Mouse (Mus musculus): ENCODE data around the gene Tlr3. TPM values are rescaled to one million over a fixed set of nuclear protein-coding genes. Genes with fewer than 3 reads are reported as not detected.

Gene Tlr3
- total RNA-seq (2021), result 10 to 100 TPM in 1 of 2 experiments, 1 to 10 TPM in 1; 9.2 to 10.5 TPM
- long read RNA-seq, experiment 1, full-length matches to known transcripts, result 1 of 13 reads
- long read RNA-seq, experiment 1, partial matches to known transcripts, result 3 of 13 reads
- long read RNA-seq, experiment 1, other reads (novel, unspliced or antisense), result 9 of 13 reads
- long read RNA-seq, experiment 2, full-length matches to known transcripts, result 3 of 10 reads
- long read RNA-seq, experiment 2, partial matches to known transcripts, result 3 of 10 reads
- long read RNA-seq, experiment 2, other reads (novel, unspliced or antisense), result 4 of 10 reads

DNA sequence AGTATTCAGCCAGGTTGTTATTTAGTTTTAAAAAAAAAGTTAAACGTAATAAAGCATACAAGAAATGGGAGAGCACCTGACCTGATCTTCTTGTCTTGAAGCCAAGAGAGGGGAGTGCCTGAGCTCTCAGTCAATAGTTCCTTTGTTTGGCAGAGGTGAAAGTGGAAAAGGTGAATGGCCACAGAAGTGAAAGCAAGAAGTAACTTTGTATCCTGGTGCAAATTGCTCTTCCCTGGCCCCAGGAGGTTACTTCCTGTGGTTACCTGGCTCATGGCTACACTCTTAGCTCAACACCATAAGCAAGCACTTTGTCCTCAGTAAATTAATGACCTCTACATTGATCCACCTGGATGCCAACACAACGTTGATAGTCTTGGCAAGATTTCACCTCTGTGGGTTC, at the start of gene Tlr3:
Gene Tlr3, minus strand, starts transcription at position 199 of the 400 bp plus-strand sequence.
- no peak for DNase-seq (ENCODE audit: low spot score in 2 of 2)

DNA sequence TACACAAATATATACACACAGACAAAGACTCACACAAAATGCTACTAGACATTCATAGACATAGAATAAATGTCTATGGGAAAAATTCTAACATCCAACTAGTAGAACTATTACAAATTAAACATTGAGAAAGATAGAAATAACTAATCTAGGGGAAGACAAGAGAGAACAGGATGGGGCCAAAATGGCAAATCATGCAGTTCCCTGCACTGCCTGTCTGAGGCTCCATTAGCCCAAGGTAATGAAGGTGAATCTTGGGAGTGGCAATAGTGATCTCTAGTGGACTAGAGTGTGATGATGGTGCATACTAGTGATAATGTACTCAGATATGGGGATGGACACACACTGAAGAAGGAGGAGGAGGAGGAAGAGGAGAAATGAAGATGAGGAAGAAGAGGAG, 47.0 kb upstream of the Tlr3 start:
- no peak for DNase-seq (ENCODE audit: low spot score in 2 of 2)

DNA sequence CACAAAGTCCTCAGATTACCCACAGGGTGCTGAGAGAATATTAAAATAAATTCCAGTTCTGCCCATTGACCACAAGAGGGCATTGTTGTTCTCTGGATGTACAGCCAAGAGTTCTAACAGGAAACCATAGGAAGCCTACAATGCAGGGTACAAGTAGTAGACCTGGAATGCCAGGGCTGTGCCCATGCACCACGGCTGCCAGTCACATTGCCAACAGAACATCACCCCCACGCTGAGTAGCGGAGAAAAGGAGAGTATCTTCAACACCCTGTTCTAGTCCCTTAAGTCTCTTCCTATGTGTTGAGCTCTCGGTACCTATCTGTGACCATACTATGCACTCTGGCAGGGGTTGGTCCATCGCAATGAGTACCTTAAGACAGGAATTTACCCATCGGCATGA, 43.5 kb upstream of the Tlr3 start:
- DNase-seq (ENCODE audit: low spot score in 2 of 2), result peak; percentile 28 to 63

DNA sequence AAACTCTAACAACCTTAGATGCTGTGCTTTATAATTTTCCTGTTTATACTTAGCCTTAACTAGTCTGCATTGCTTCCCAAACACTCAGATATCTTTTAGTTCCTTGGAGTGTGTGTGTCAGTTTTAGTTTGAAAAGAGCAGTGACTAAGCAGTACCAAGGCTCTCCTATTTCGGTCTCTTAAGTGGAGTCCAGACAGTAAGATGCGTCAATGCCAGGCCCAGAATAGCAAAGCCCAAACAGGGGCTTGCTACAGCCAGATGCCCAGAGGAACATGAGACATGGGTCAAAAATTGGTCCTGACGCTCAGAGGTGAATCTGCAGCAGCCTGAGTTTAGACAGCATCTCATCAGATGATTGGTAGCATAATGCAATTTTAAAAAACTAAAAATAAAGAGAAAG, 41.2 kb upstream of the Tlr3 start:
- peak in 1 of 2 experiments; percentile 11 for DNase-seq (ENCODE audit: low spot score in 2 of 2)

DNA sequence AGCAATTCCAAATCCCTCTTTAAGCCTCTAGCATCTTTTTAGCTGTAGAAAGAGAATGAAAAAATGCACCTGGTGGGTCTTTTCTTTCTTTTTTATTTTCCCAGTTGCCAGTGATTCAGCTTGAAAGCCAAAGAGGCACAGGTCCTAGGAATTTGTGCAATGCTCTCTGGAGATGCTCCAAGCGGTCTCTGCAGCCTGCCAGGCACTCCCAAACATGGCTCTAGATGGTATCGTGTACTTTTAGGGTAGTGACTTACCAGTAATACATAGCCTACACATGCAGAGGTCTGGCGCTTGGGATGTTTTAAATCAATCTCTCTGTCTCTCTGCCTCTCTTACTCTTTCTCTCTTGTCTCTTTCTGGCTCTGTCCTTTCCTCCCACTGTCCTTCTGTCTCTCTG, 38.0 kb upstream of the Tlr3 start:
- no peak for DNase-seq (ENCODE audit: low spot score in 2 of 2)

DNA sequence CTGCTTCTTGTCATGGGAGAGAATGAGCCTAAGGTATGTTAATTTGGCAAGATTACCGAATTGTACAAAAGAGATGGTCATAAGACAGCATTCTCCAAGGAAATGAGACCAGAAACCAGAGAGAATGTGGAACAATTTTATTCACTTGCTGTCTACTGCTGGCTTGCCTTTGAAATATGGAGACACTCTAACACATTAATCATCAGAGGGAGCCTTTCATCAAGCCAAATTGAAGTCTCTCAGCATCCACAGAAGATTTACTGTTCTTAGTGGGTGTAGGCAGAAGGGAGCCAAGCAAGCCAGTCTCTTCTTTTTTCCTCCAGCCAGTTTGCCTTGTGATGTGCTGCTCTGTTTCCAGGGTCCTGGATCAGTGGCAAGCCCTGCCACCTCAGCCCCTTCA, 37.4 kb upstream of the Tlr3 start:
- no peak for DNase-seq (ENCODE audit: low spot score in 2 of 2)

DNA sequence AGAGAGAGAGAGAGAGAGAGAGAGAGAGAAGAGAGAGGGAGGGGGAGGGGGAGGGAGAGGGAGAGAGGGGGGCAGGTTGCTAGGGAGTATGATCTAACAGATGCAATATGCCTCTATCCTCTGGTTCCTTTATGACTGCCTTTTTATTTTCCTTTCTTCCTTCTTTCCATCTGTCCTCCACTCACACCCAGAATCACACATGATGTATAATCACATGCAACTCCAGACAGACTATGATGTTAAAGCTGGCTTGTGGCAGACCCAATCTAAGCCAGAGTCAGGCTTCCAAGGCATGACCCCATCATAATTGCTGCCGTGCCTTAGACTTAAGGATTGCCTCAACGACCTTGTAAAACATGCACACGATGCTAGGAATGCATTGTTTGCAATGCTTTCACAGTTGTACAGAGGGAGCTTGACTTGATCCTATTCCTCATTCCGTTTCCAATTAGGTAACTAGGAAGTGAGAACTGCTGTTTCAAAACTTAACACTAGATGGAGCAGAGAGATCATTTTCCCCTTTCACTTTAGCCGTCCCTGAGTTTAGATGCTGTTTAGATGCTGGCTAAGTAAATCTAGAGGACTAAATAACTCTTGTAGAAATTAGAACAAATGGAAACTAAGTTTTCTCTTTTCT, 28.1 kb upstream of the Tlr3 start:
- DNase-seq (ENCODE audit: low spot score in 2 of 2), result no peak

DNA sequence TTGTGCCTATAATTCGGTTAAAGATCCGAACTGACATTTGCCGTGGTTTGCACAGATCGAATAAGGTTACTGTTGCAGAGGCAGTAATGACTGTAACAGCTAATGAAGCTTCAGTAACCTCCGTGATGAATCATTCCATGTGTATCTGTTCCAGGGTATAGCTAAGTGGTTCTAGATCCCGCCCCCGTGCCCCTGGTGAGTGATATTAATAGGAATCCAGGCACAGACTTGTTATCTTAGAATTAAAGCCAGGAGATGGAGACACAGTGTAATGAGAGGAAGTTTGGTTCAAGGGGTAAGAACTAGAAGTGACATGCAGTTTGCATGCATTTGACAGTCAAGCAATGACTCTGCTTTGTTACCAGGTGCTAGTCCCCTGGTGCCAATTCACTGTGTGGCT, 9.3 kb upstream of the Tlr3 start:
- DNase-seq (ENCODE audit: low spot score in 2 of 2), result no peak

DNA sequence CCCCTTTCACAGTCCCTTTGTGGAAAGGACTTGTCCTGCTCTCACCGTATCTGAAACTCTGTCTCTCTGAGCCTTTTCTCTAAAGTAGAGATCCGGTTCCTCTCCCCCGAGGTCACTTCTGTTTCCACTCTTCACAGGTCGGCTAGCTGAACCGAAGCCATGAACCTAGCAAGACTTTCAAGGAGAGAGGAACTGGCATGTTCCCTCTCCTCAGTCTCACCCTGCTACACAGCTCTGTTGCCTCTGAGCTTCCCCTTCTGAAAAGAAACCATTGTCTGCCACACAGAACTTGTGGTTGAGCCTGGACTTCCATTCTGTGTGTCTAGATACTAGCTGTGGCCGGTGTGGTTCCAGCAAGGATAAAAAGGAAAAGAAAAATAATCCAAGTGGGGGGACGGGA, 4.1 kb upstream of the Tlr3 start:
- DNase-seq (ENCODE audit: low spot score in 2 of 2), result no peak

DNA sequence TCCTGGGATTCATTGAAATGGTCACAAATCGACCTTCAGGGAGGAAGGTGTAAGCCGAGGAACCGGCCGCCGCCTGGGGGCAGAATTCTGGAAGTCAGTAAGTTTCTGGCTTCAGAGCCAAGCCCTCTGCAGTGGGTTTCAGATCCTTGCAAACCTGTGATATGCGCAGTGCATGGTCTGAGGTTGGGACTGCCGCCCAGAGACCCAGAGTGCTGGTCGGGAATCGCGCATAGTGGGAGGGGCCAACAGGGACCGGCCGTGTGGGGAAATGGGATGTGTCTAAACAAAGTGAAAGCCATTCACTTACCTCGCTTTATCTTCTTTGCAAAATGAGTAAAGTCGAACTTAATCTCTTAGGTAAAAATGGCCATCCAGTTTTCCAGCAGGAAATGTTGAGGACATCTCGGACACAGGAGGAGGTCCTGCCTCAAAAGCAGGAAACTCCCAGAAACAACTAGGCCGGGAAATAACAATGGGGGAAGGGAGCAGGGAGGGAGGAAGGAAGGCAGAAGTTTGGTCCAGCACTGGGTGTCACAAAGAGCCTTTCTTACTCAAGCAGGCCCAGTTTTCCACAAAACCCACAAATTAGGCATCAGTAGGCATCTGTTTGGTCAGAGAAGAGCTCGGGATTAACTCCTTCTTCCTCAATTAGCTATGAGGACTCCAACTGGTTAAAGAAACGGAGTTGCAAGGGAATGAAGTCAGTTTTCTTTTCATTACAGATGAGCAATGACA, 567 bp downstream of the Tlr3 start:
- peak; percentile 22 for DNase-seq (ENCODE audit: low spot score in 2 of 2)

DNA sequence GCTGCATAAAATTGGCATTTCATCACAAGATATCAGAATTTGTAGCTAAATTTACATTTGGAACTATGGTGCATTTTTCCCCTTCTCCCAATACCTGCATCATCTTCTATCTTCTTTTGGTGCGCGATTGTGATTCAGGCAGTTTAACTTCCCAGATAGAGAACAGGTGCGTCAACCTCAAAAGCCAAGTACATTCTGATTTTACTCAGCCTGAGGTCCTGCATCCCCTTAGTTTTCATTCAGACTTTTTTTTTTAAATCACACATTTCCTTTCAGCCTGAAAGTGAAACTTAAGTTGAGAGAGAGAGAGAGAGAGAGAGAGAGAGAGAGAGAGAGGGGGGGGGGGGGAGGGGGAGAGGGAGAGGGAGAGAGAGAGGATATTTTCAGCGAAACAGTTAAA, 1.2 kb downstream of the Tlr3 start:
- DNase-seq (ENCODE audit: low spot score in 2 of 2), result no peak

DNA sequence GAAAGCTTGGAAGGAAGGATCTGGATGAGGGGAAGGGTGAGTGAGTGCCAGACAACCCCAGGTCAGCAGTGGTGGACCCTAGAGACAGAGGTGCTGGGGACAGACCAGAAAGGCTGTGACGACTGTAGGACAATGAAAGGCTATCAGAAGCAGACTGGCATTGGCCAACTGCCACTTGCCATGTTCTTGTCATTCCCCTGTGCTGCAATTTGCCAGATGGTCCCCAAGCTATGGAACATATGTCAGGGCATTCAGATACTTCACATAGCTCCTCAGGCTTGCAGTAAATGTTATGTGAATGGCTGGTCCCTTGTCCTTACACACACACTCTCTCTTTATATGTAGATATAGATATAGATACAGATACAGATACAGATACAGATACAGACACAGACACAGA, 27.6 kb downstream of the Tlr3 start:
- no peak for DNase-seq (ENCODE audit: low spot score in 2 of 2)

DNA sequence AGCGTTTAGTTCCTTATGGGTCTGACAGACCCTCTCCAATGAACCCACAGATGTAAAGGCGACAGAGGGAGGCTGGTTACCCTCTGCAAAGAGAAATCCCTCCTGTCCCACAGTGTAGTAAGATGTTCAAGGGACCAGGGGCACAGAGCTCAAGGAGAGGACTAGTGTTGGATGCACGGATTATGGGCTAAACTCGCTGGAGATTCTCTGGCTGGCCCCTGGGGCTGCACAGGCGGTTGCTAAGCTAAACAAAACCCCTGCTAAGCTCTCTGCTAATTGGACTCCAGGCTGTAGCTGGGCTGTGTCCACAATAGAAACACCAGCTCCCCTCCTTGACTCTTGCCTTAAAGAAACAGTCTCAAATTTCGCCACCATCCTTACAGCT, 28.9 kb downstream of the Tlr3 start, which contains the start of gene Fam149a:
Gene Fam149a, minus strand, starts transcription at position 329 of the 385 bp plus-strand sequence.
- DNase-seq (ENCODE audit: low spot score in 2 of 2), result no peak

DNA sequence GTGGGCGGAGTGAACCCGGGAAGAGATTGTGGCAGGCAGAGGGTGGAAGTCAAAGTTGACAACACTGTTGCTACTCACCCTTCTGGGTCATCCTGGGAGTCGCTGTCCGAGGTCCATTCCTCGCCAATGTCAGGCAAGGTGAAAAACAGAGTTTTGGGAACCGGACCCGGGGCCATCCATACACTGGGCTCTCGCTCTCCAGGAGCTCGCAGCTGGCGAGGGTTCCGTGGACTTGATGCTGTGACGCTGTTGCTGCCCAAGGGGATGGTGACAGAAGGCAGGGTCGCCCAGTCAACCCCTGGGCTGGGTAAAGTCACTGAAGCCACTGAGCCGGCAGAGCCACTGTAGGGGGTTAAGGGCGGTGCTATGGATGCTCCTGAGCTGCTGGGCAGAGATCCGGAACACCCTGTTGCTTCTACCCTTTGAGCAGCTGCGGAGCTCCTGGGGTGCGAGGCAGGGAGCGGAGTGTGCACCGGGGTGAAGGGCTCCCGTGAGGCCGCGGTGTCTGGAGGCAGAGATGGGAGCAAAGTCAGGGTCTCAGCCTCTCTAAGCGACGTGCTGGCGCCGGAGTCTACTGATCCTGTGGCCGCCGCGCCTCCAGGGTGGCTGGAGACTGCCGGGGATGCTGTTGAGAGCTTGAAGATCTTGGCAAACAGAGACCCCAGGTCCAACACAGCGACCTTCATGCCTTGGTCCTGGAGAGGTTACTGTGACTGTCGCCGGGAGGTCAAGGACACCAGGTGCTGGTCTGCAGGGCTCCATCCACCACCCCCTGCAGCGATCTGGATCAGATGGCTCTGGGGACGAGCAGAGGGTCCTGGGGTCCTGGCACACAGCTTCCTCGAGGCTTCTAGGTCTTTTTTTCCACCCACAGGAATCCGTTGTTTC, 29.6 kb downstream of the Tlr3 start:
- no peak for DNase-seq (ENCODE audit: low spot score in 2 of 2)

DNA sequence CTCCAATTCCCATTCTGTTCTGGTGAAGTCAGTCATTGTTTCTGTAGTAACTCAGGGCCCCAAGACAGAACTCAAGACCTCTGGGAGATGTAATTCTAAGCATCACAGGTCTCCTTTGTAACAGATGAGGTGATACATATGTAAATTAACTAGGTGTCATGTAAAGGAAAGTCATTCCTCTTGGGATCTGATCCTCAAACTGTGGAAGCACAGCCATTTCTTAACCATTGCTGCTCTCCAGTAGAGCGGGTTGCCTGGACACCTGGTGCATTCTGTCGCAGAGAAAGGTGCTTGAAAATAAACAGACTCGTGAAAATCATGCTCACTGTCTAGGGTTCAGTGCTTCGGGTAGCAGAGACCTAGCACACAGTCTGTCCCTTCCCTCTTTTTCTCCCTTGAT, 30.3 kb downstream of the Tlr3 start:
- DNase-seq (ENCODE audit: low spot score in 2 of 2), result no peak

DNA sequence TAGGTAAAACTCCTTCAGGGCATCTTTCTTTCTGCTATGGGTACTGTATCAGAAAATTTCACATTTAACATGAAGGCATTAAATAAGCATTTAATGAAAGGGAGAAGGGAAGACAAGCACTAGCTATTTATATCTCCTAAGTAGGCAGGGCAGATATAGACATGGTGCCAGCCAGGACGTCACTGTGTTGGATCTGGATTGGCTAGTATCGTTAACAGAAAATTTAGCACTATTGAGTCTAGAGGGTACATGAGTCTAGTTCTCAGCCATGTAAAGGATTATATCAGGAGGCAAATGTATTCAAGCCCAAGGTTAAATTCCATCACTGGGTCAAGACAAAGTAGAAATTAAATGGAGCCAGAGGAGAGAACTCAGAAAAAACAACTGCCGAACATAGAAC, 36.8 kb downstream of the Tlr3 start:
- DNase-seq (ENCODE audit: low spot score in 2 of 2), result no peak

DNA sequence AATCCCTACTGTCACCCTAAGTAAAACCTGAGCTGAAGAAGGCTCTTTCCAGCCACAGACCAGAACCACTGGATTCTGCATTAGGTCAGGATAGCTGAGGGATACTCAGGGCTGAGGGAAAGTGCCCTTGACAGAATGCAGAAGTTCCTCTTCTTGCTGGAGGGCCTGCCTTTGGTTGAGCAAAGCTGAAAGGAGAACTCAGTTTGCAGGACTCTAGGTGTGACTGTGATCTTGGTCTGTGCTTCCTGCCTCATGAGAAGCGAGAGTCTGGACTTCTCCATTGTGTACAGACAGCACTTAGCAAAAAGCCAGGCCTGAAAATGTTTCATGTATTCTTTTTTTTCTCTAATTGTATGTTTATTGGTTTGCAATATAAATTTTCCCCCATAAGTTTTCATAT, 43.7 kb downstream of the Tlr3 start:
- DNase-seq (ENCODE audit: low spot score in 2 of 2), result no peak

DNA sequence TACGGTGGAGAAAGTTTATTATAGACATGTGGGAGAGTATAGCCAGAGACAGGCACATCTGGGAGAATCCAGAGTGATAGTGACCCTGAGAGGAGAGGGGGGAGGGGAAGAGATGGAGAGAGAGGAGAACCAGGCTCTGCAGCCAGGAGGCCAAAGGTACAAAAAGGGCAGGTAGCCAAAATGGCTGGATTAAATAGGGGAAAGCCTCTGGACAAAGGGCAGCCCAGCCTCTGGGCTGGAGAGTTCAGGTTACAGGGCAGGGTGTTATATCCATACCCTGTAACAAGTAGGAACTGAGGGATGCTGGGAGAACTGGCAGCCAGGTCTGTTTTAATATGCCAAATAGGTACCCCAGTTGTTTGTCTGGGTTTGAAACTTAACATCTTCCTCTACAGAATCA, 47.7 kb downstream of the Tlr3 start:
- no peak for DNase-seq (ENCODE audit: low spot score in 2 of 2)

DNA sequence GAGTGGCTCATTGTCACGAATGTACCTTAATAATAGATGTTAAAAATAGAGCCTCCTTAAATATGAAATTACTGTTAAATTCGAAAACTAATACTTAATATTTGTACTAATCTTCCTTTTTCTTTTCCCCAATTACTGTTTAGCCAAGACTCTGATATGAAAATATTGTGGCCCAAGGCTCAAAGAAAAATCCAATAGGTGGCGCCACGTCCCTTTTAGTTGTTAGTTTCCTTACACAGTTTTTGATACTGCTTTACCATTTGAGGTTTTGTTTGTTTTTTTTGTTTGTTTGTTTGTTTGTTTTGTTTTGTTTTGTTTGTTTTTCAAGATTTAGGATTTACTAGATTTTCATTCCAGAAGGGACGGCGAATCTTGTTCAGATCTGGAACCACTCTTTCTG, 48.6 kb downstream of the Tlr3 start:
- peak; percentile 23 to 29 for DNase-seq (ENCODE audit: low spot score in 2 of 2)

DNA sequence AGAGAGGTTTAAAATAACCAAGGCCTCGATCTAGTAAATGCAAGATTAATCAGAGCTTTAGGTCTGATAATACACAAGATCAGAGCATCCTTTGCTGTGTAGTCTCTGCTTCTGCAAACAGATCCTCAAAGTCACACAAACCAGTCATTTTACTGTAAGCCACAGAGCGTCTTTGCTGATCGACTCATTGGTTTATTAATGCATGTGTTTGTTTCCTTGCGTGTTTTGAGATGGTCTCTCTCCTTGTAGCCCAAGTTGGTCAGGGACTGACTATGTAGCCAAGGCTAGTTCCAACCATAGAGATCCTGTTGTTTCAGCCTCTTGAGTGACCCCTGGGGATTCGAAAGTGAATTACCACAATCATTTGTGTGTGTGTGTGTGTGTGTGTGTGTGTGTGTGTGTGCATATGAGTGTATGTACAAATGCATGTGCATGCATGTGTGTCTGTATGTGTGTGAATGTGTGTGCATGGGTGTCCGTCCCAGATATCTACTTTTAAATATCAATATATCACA, 51.7 kb downstream of the Tlr3 start:
- no peak for DNase-seq (ENCODE audit: low spot score in 2 of 2)
